Comparison of ENCODE assay signal across 11 mouse cellular contexts in the genomic region with DNA sequence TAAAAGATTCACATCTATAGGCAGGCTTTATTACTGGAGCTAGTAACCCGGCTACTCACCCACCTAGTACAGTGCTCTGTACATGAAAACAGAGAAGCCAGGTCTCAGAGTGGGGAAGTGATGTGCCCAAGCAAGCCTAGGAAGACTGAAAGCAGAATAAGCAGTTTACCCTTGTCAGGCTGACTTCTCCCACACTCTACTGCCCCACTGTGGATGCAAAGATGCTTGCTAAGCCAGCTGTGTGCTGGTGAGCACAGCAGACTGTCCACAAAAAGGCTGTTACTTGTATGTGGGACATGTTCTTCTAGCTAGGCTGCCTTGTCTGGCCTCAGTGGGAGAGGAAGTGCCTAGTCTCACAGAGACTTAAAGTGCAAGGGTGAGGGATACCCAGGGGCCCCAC. TPM values are rescaled to one million over a fixed set of nuclear protein-coding genes. Genes with fewer than 3 reads are reported as not detected.
DNase-seq lines count a peak whose midpoint lies in the region; ATAC-seq and TF ChIP-seq lines count a peak whose summit lies in the region.
"Had no signal": no experiment of that assay in that cellular context is flagged by ENCODE, and none has a peak within 500 bp of the region (broad histone marks: within the 10 kb centered on the region; RNA-seq: fewer than 3 reads in every experiment).

No protein-coding gene starts in this region.

- 0 out of 2 replicates have a peak, but pooled peaks have one; percentile 12 for TF ChIP-seq CTCF in lung, postnatal 0 days (IDR thresholded peaks at IDR 0.05)

- no peaks in the 10 kb centered on the region for H3K36me3 ChIP-seq in lung, postnatal 0 days (ENCODE audit: insufficient read depth, low read length)
- no peaks in the 10 kb centered on the region for H3K36me3 ChIP-seq in neural tube, embryonic 14.5 days (ENCODE audit: control insufficient read depth, insufficient read depth, low read length)
- H3K36me3 ChIP-seq: limb, embryonic 12.5 days had no signal

- H3K27ac ChIP-seq in lung, postnatal 0 days (ENCODE audit: low read length) = no peak overlapping the region
- no peak overlapping the region for H3K27ac ChIP-seq in neural tube, embryonic 14.5 days (ENCODE audit: low read depth, low read length)
- H3K27ac ChIP-seq: limb, embryonic 12.5 days had no signal

- TF ChIP-seq EP300 in lung, postnatal 0 days (IDR thresholded peaks at IDR 0.05) = no peak

- H3K4me3 ChIP-seq in lung, postnatal 0 days (ENCODE audit: low read depth, low read length) = no peak overlapping the region
- H3K4me3 ChIP-seq in neural tube, embryonic 14.5 days (ENCODE audit: low read depth, low read length) = no peak overlapping the region
- H3K4me3 ChIP-seq: limb, embryonic 12.5 days had no signal

- no peak overlapping the region for H3K4me2 ChIP-seq in lung, postnatal 0 days (replicated peaks; ENCODE audit: low read depth, low read length)
- H3K4me2 ChIP-seq in neural tube, embryonic 14.5 days (ENCODE audit: low read depth, low read length) = no peak overlapping the region
- H3K4me2 ChIP-seq: limb, embryonic 12.5 days had no signal

- no peaks in the 10 kb centered on the region for H3K4me1 ChIP-seq in lung, postnatal 0 days (ENCODE audit: insufficient read depth, low read depth, low read length)
- H3K4me1 ChIP-seq in neural tube, embryonic 14.5 days (ENCODE audit: control insufficient read depth, insufficient read depth, low read length) = no peaks in the 10 kb centered on the region
- H3K4me1 ChIP-seq: limb, embryonic 12.5 days had no signal

- no peak for ATAC-seq in lung, postnatal 0 days
- ATAC-seq in neural tube, embryonic 14.5 days (ENCODE audit: low read depth) = peak; percentile 63
- ATAC-seq: forebrain, embryonic 16.5 days had no signal

- peak; percentile 42 for DNase-seq in embryo, embryonic 10 days (ENCODE audit: low spot score)
- DNase-seq in embryo, embryonic 9.5 days (ENCODE audit: extremely low spot score) = no peak
- DNase-seq in lung, postnatal 0 days (ENCODE audit: low spot score) = no peak
- DNase-seq in lung, postnatal 25 days (ENCODE audit: low spot score) = no peak
- peak; percentile 2 for DNase-seq in embryo, embryonic 11.5 days (ENCODE audit: low read depth, low spot score)
- no peak for DNase-seq in cerebellum, adult 11-12 months
- DNase-seq in layer of hippocampus, adult 9-10 months (ENCODE audit: low spot score) = no peak

- H3K9ac ChIP-seq in lung, postnatal 0 days (replicated peaks; ENCODE audit: low read depth) = no peak overlapping the region
- no peak overlapping the region for H3K9ac ChIP-seq in neural tube, embryonic 14.5 days (replicated peaks; ENCODE audit: low read depth, low read length)
- H3K9ac ChIP-seq: limb, embryonic 12.5 days had no signal

- H3K27me3 ChIP-seq in lung, postnatal 0 days (replicated peaks; ENCODE audit: insufficient read depth, low read length) = no peaks in the 10 kb centered on the region
- no peaks in the 10 kb centered on the region for H3K27me3 ChIP-seq in neural tube, embryonic 14.5 days (ENCODE audit: control insufficient read depth, insufficient read depth, low read length)
- H3K27me3 ChIP-seq: limb, embryonic 12.5 days had no signal

- 67% methylated on average over 1 of the region's 1 CpGs for WGBS in lung, postnatal 0 days
- 90% methylated on average over 1 of the region's 1 CpGs for WGBS in neural tube, embryonic 14.5 days

- no peaks in the 10 kb centered on the region for H3K9me3 ChIP-seq in lung, postnatal 0 days (ENCODE audit: low read length)
- H3K9me3 ChIP-seq in neural tube, embryonic 14.5 days (ENCODE audit: control insufficient read depth, low read length) = no peaks in the 10 kb centered on the region
- H3K9me3 ChIP-seq: limb, embryonic 12.5 days had no signal

RNA-seq across cellular contexts. Expression of a gene that starts 40.3 kb away (rescaled TPM):
- 0.07 and 0.12 TPM in 2 replicates for polyA plus RNA-seq in lung, postnatal 0 days (2015; fragmentation: Nextera tagmentation; extraction: Ambion mirVana)
- polyA plus RNA-seq in neural tube, embryonic 14.5 days (2014; fragmentation: Nextera tagmentation; extraction: Ambion mirVana) = 0.15 and 4.1 TPM in 2 replicates
- polyA plus RNA-seq: small intestine, adult 2 months had no signal

Comparison
In these comparisons a context has a peak if more than half of its experiments do, and no peak if none do; other contexts are left out.
1. DNase-seq: peak in embryo, embryonic 10 days (single experiment) and embryo, embryonic 11.5 days (single experiment); none in embryo, embryonic 9.5 days (single experiment), lung, postnatal 0 days (single experiment), lung, postnatal 25 days (single experiment), cerebellum, adult 11-12 months (single experiment) and layer of hippocampus, adult 9-10 months (single experiment).